In the genomic region with DNA sequence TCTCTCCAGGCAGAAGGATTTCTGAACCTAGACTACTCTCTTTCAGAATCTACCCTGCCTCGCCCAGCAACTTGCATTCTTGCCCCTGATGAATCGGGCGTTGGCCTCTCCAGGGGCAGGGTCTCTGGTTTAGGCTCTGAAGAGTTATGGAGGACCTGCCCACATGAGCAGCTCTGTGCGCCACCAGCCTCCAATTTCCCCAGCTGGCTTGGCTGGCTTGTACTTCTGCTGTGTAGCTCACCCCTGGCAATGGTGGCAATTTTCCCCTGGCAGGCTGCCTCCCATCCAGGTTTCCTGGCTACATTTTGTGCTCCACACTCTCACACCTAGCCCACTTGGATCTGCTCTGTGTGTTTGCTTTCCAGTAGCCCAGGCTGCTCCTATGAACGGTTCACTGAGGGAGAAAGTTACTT, we compare ENCODE assay signal across 8 mouse cellular contexts.
A peak's percentile ranks its signal among the peaks of the same experiment; 100 is the strongest.
DNase-seq lines count a peak whose midpoint lies in the region; ATAC-seq and TF ChIP-seq lines count a peak whose summit lies in the region.

No protein-coding gene starts in this region.

- ATAC-seq in inflammation-experienced regulatory T-cells, adult 6 months, result no peak

- no peak for TF ChIP-seq CTCF in ES-Bruce4 (IDR thresholded peaks at IDR 0.05; ENCODE audit: low read depth, low read length)

- H3K27ac ChIP-seq in ES-Bruce4 (ENCODE audit: insufficient read depth, low read length), result peak overlapping the region; percentile 37

- peaks cover 1% of the 10 kb centered on the region for H3K4me1 ChIP-seq in ES-Bruce4 (ENCODE audit: control insufficient read depth, insufficient read depth, low read length)

- no peak overlapping the region for H3K4me3 ChIP-seq in ES-Bruce4 (ENCODE audit: low read depth, low read length)

- no peaks in the 10 kb centered on the region for H3K27me3 ChIP-seq in ES-Bruce4 (ENCODE audit: control insufficient read depth, insufficient read depth, low read length, poor library complexity, severe bottlenecking)

- DNase-seq in adrenal gland, postnatal 10 days, result peak; percentile 74
- no peak for DNase-seq in adrenal gland, adult 8-10 months
- peak; percentile 64 to 74 for DNase-seq in cerebellum, postnatal 36 days
- peak; percentile 52 to 54 for DNase-seq in heart, postnatal 36 days
- peak; percentile 47 for DNase-seq in right cerebral cortex, postnatal 25 days
- no peak for DNase-seq in kidney, adult 9 months

- no peak for TF ChIP-seq EP300 in ES-Bruce4 (IDR thresholded peaks at IDR 0.05; ENCODE audit: insufficient read depth, low read depth, low read length)

- no peak for TF ChIP-seq POLR2A in ES-Bruce4 (IDR thresholded peaks at IDR 0.05; ENCODE audit: insufficient read depth, low read length)

- no peaks in the 10 kb centered on the region for H3K36me3 ChIP-seq in ES-Bruce4 (ENCODE audit: control insufficient read depth, insufficient read depth, low read length, poor library complexity, severe bottlenecking)

- H3K9ac ChIP-seq in ES-Bruce4 (ENCODE audit: low read depth, poor library complexity, severe bottlenecking), result no peak overlapping the region

- intact Hi-C loops in heart, postnatal 36 days (cut with DNase I), result no loop called here

- H3K9me3 ChIP-seq in ES-Bruce4 (replicated peaks; ENCODE audit: control insufficient read depth, insufficient read depth, low read length, poor library complexity, severe bottlenecking), result no peaks in the 10 kb centered on the region

Comparison
In these comparisons a context has a peak if more than half of its experiments do, and no peak if none do; other contexts are left out.
1. DNase-seq: peak in adrenal gland, postnatal 10 days (single experiment), cerebellum, postnatal 36 days (2 of 2), heart, postnatal 36 days (2 of 2) and right cerebral cortex, postnatal 25 days (single experiment); none in adrenal gland, adult 8-10 months (single experiment) and kidney, adult 9 months (single experiment).